Mouse (Mus musculus) lung, embryonic 16.5 days (tissue): ENCODE results near the gene Kyat1. TPM values are rescaled to one million over a fixed set of nuclear protein-coding genes. Genes with fewer than 3 reads are reported as not detected.
A peak's percentile ranks its signal among the peaks of the same experiment; 100 is the strongest.

Experiments used
- ATAC-seq: fragments of 200-750 bp; cut with Nextera tagmentation; 2 replicates; pipeline ENCODE4 v1.8.0; 2017; ENCODE audit warnings: low read depth, mild to moderate bottlenecking, moderate library complexity
- H3K27ac ChIP-seq: fragments of 300-500 bp; sonication (generic); 2 replicates; pipeline ENCODE4 v1.5.1; 2014; ENCODE audit warnings: mild to moderate bottlenecking, control low read depth, low read length
- H3K27me3 ChIP-seq: fragments of 300-500 bp; sonication (generic); 2 replicates; pipeline ENCODE4 v1.6.1; 2014; ENCODE audit warnings: low read depth, low read length, mixed read lengths; ENCODE audit not compliant: control insufficient read depth, insufficient read depth
- H3K36me3 ChIP-seq: fragments of 300-500 bp; sonication (generic); 2 replicates; pipeline ENCODE4 v1.6.1; 2014; ENCODE audit warnings: low read length; ENCODE audit not compliant: control insufficient read depth, insufficient read depth
- H3K4me1 ChIP-seq: fragments of 300-500 bp; sonication (generic); replicated peaks from 2 replicates; pipeline ENCODE4 v1.6.1; 2014; ENCODE audit warnings: low read length, mixed read lengths; ENCODE audit not compliant: control insufficient read depth, insufficient read depth
- H3K4me2 ChIP-seq: fragments of 300-500 bp; sonication (generic); 2 replicates; pipeline ENCODE4 v1.6.1; 2014; ENCODE audit warnings: low read depth, low read length, control low read depth
- H3K4me3 ChIP-seq: fragments of 300-500 bp; sonication (generic); 2 replicates; pipeline ENCODE4 v1.5.1; 2014; ENCODE audit warnings: mild to moderate bottlenecking, low read length, control low read depth
- H3K9ac ChIP-seq: fragments of 300-500 bp; sonication (generic); 2 replicates; pipeline ENCODE4 v1.6.1; 2014; ENCODE audit warnings: low read length, control low read depth
- H3K9me3 ChIP-seq: fragments of 300-500 bp; sonication (generic); 2 replicates; pipeline ENCODE4 v1.6.1; 2016; ENCODE audit warnings: low read length; ENCODE audit not compliant: control insufficient read depth
- WGBS: fragments of 180-500 bp; shearing (Covaris S2); extraction: QIAGEN DNeasy Blood & Tissue Kit; methylation state at CpG from one replicate; pipeline ENCODE4 v1.1.7; 2014; 5-methylcytosine and 5-hydroxymethylcytosine counted together
- polyA plus RNA-seq: library from polyadenylated mRNA; unstranded; fragments of >200 nt; fragmentation: Nextera tagmentation; extraction: Ambion mirVana; gene quantifications from 2 replicates; pipeline ENCODE4 v1.2.1, GENCODE M21; 2015

The Kyat1 gene
- polyA plus RNA-seq, 1 experiment from 2014 or later, result 12.9 TPM

GRCm38 (mm10) chr2:30207401-30207800 is 1.8 kb upstream of the Kyat1 start:
- no peaks in the 10 kb centered on the region for H3K27me3 ChIP-seq
- H3K4me1 ChIP-seq, result peaks cover 13% of the 10 kb centered on the region
- no peak for ATAC-seq
- no peaks in the 10 kb centered on the region for H3K9me3 ChIP-seq
- no peak overlapping the region for H3K27ac ChIP-seq
- H3K36me3 ChIP-seq, result no peaks in the 10 kb centered on the region
- no peak overlapping the region for H3K4me2 ChIP-seq
- no peak overlapping the region for H3K9ac ChIP-seq
- H3K4me3 ChIP-seq, result no peak overlapping the region
- 70% methylated on average over 4 of the region's 4 CpGs for WGBS

DNA sequence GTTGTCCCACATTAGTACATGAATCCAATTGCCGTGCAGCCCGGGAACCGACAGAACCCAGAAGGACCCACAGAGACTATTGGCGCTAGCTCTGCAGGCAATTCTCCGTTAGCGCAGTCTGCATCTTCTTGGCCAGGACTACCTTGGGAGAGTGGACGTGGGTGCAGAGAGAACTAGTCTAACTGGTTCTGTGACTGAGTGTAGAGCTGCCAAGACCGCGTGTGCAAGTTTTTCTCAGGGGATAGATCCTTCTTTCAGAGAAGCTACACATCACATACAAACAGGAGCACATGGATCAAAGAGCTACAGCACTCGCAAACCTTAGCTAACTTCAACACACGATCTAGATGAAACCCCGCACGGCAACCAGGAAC is 405 bp downstream of the Kyat1 start:
- Histone ChIP-seq H3K4me2 (peak overlapping the region; percentile 70), H3K27ac (peak overlapping the region; percentile 90), H3K36me3 (no peaks in the 10 kb centered on the region), H3K9me3 (no peaks in the 10 kb centered on the region), H3K4me1 (peaks cover 16% of the 10 kb centered on the region), H3K27me3 (no peaks in the 10 kb centered on the region), H3K9ac (peak overlapping the region; percentile 76), H3K4me3 (peak overlapping the region; percentile 77)
- ATAC-seq, result peak; percentile 69
- under 1% methylated on average over 13 of the region's 13 CpGs for WGBS

- WGBS, result 78% methylated on average over 7 of the region's 7 CpGs
- ATAC-seq, result no peak
These were observed 2.2 kb downstream of the Kyat1 start for GRCm38 (mm10) chr2:30203439-30203838.

DNA sequence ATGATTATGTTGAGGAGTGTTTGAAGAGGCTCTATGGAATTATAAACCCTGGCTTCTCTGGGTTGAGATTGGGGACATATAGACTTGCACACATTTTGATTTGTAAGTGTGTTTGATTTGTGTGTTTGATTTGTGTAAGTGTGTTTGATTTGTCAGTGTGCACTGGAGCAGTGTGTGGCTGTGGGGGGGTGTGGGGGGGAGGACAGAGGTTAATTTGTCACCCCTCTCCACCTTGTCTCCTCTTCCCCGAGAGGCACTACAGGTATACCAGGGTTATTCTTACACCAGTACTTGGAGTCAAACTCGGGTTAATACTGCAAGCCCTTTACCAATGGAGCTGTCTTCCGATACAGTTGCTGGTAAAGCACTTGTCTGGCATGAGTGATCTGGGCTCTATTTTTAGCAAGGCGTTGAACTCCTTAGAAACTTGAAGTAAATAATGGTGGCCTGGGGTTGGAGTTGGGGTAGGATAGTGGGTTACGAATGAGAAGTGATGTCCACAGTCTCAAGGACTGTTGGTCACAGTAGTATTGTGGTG is 5.2 kb downstream of the Kyat1 start:
- peak; percentile 48; the same call in 1 of the 2 replicates for ATAC-seq
- no peaks in the 10 kb centered on the region for H3K27me3 ChIP-seq
- peaks cover 17% of the 10 kb centered on the region for H3K4me1 ChIP-seq
- 47% methylated on average over 5 of the region's 5 CpGs for WGBS
- H3K27ac ChIP-seq, result peak overlapping the region; percentile 59
- no peak overlapping the region for H3K4me3 ChIP-seq
- no peak overlapping the region for H3K4me2 ChIP-seq
- H3K36me3 ChIP-seq, result no peaks in the 10 kb centered on the region
- no peak overlapping the region for H3K9ac ChIP-seq
- H3K9me3 ChIP-seq, result no peaks in the 10 kb centered on the region

More at GRCm38 (mm10) chr2:30203439-30203838, 2.2 kb downstream of the Kyat1 start:
- Histone ChIP-seq H3K4me1 (peaks cover 22% of the 10 kb centered on the region), H3K27me3 (no peaks in the 10 kb centered on the region), H3K27ac (no peak overlapping the region), H3K9me3 (no peaks in the 10 kb centered on the region), H3K4me2 (no peak overlapping the region), H3K36me3 (no peaks in the 10 kb centered on the region), H3K9ac (no peak overlapping the region), H3K4me3 (no peak overlapping the region)

DNA sequence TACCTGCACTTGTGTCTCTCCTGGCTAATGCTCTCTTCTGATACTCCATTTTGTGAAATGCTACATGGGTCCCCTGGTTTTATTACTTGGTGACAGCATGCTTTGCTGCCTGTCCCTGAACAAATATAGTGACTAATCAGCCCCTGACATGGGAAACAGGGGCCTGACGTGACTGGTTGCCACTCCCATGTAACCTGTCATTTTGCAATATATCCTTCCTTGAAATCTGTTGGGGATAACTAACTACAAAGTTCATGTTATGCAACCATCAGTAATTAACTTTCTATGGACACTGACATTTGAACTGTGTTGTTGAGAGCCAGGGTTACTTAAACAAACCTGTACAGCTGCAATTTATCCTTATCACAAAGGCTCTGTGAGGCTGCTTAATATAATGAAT is 5.7 kb downstream of the Kyat1 start:
- Histone ChIP-seq H3K27ac (peak overlapping the region; percentile 59), H3K4me3 (no peak overlapping the region), H3K4me2 (no peak overlapping the region), H3K36me3 (no peaks in the 10 kb centered on the region), H3K9ac (no peak overlapping the region), H3K9me3 (no peaks in the 10 kb centered on the region), H3K4me1 (peaks cover 17% of the 10 kb centered on the region), H3K27me3 (no peaks in the 10 kb centered on the region)
- WGBS, result 18% methylated on average over 1 of the region's 1 CpGs
- ATAC-seq, result 0 out of 2 replicates have a peak, but pooled peaks have one; percentile 13

DNA sequence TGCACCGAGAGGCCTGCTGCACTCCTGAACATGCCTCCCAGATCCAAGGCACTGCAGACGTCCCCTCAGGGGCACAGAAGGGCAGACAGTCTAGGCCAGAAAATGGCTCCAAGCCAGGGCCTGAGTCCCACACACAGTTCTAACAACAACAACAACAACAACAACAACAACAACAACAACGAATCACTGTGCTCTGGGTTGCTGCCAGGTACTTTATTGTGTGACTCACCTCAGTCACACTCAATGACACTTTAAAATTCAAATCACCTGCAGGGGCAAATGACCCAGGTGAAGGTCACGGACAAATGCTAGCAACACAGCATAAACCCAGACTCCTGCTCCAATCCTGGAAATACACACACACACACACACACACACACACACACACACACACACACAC is 7.6 kb downstream of the Kyat1 start:
- H3K27ac ChIP-seq, result no peak overlapping the region
- no peak overlapping the region for H3K9ac ChIP-seq
- H3K4me3 ChIP-seq, result no peak overlapping the region
- no peak for ATAC-seq
- H3K4me2 ChIP-seq, result no peak overlapping the region
- H3K9me3 ChIP-seq, result no peaks in the 10 kb centered on the region
- H3K36me3 ChIP-seq, result no peaks in the 10 kb centered on the region
- H3K4me1 ChIP-seq, result peaks cover 10% of the 10 kb centered on the region; the same call in 1 of the 2 replicates
- H3K27me3 ChIP-seq, result no peaks in the 10 kb centered on the region
- WGBS, result 68% methylated on average over 4 of the region's 4 CpGs

DNA sequence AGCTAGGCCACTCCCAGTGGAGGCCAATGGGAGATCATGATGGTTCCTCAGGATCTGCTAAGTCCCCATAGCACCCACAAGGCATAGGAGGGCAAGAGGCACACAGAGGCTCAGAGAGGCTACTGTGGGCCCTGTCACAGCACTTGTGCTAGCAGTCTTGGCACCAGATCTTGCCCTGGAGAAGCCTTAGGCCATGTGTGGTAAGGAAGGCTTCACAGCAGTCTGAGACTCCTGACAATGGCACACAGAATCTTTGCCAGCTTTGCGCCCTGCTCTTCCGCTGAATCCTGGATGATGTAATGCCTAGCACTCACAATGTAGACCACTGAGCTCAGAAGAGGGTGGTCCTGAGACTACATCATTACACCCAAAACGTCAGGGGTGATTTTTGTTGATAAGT is 11.0 kb downstream of the Kyat1 start:
- no peak overlapping the region for H3K9ac ChIP-seq
- H3K27me3 ChIP-seq, result no peaks in the 10 kb centered on the region
- peaks cover 3% of the 10 kb centered on the region; the same call in 1 of the 2 replicates for H3K4me1 ChIP-seq
- H3K27ac ChIP-seq, result no peak overlapping the region
- H3K4me2 ChIP-seq, result no peak overlapping the region
- H3K9me3 ChIP-seq, result no peaks in the 10 kb centered on the region
- no peak for ATAC-seq
- H3K36me3 ChIP-seq, result no peaks in the 10 kb centered on the region
- no peak overlapping the region for H3K4me3 ChIP-seq
- WGBS, result 84% methylated on average over 3 of the region's 3 CpGs

DNA sequence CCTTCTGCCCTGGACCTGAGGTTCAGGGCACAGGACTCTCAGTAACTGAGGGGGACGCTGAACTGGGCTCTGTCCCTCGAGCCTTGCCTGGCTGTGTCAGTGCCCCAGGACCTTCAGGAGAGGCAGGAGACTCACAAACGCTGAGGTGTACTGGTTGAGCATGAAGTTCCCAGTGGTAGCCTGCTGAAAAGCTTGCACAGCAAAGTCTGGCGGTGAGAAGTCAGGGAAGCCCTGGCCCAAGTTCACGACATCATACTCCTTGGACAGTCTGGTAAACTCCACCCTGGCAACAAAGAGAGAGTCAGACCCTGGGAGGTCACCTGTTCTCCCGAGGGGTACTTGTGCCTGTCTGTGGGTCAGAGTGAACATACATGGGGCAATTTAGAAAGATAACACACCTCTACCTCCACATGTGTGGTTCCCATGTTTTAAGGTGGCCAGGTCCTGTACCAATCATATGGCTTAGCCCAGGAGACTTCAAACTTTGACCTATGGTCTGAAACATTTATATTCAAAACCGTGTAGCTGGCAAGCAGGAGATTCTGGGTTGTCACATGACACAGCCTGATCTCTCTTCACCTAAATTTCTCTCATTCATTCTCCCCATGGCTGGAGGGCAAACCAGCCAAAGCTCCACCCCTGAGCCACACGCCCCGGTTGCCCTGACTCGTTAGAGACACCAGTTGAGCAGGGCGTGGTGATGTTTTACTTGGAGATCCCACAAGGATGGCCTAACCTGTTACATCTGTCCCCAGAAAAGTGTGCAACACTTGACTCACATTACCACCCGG is 13.7 kb downstream of the Kyat1 start:
- Histone ChIP-seq H3K27ac (no peak overlapping the region), H3K36me3 (no peaks in the 10 kb centered on the region), H3K4me3 (no peak overlapping the region), H3K4me1 (no peaks in the 10 kb centered on the region), H3K27me3 (no peaks in the 10 kb centered on the region), H3K9me3 (no peaks in the 10 kb centered on the region), H3K9ac (no peak overlapping the region), H3K4me2 (no peak overlapping the region)
- 85% methylated on average over 12 of the region's 12 CpGs for WGBS
- ATAC-seq, result no peak

DNA sequence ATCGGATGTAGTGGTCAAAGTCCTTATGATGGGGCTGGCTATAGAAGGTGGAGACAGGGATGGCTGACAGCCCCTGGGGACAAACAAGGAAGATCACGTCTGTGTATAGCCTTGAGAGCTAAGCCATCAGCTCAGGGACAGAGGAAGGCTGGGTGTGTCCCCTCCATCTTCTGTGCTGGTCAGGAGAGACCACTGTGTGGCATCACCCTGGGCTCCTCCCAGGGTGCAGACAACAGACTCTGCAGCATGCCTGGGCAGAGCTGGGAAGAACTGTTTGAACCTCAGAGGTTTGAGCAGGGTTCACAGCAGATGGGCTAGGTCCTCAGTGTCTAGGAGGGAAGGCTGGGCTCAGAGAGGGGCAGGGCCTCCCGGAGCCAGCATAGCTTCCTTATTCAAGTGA is 20.0 kb downstream of the Kyat1 start:
- H3K27ac ChIP-seq, result no peak overlapping the region
- no peaks in the 10 kb centered on the region for H3K27me3 ChIP-seq
- WGBS, result 79% methylated on average over 3 of the region's 3 CpGs
- H3K4me3 ChIP-seq, result no peak overlapping the region
- no peak overlapping the region for H3K4me2 ChIP-seq
- H3K36me3 ChIP-seq, result 0 out of 2 replicates have a peak, but pooled peaks cover 2% of the 10 kb centered on the region
- H3K9me3 ChIP-seq, result no peaks in the 10 kb centered on the region
- no peak overlapping the region for H3K9ac ChIP-seq
- H3K4me1 ChIP-seq, result no peaks in the 10 kb centered on the region
- ATAC-seq, result no peak
